Mouse (Mus musculus): Measurements from ENCODE around the gene Hephl1. TPM values are rescaled to one million over a fixed set of nuclear protein-coding genes. Genes with fewer than 3 reads are reported as not detected.

The Hephl1 gene
- polyA plus RNA-seq (2015; fragmentation: Nextera tagmentation; extraction: Ambion mirVana): not detected in 2 replicates

GRCm38 (mm10) chr9:15112008-15112407 is at the start of gene Hephl1:
Gene Hephl1, minus strand, starts transcription at chr9:15112108.
- Histone ChIP-seq H3K9ac (ENCODE audit: low read length) (no peak within 1 kb of the TSS), H3K27ac (ENCODE audit: low read length) (no peak within 1 kb of the TSS), H3K4me1 (ENCODE audit: control insufficient read depth, insufficient read depth, low read length) (no peaks in the 10 kb centered on the region), H3K4me3 (ENCODE audit: low read length) (no peak within 1 kb of the TSS), H3K4me2 (ENCODE audit: low read depth, low read length) (no peak within 1 kb of the TSS), H3K27me3 (ENCODE audit: control insufficient read depth, insufficient read depth, low read length) (no peaks in the 10 kb centered on the region), H3K9me3 (replicated peaks; ENCODE audit: control insufficient read depth, low read length) (no peaks in the 10 kb centered on the region), H3K36me3 (ENCODE audit: control insufficient read depth, insufficient read depth) (no peaks in the 10 kb centered on the region)
- no peak for ATAC-seq (replicated peaks; ENCODE audit: extremely low read depth, insufficient read depth, low FRiP score)
- 78% methylated on average over 5 of the region's 5 CpGs for WGBS

DNA sequence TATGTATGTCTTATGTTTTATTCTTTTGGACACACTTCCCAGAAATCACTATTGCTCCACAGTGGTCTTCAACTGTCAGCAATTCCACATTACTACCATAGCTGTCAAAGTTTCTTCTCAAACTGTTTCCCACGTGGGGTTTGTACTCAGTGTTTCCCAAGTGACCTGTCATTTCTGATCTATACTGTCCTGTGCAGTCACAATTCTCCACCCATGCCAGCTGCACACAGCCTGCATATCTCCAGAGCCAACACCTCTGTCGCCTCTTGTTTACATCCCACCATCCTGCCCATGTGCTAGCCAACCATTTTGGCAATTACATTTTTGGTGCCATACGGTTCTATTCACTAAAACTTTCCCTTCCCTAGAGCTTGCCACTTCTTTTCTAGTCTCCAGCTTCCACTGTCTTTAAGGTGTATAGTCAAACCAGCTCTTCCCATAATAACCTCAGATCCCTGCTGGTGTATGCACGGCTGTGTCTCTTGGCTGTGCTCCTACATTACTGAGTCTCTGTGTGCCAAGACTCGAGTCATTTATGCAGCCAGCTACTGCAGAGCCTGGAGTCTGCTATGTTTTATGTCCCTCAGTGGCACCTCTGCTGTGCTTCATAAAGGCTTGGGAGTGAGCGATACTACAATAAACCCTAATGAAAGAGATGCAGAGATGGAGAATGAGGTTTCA is 37.5 kb upstream of the Hephl1 start:
- ATAC-seq (replicated peaks; ENCODE audit: extremely low read depth, insufficient read depth, low FRiP score): no peak
- Histone ChIP-seq H3K27me3 (ENCODE audit: control insufficient read depth, insufficient read depth, low read length) (no peaks in the 10 kb centered on the region), H3K4me1 (ENCODE audit: control insufficient read depth, insufficient read depth, low read length) (no peaks in the 10 kb centered on the region), H3K9ac (ENCODE audit: low read length) (no peak overlapping the region), H3K4me2 (ENCODE audit: low read depth, low read length) (no peak overlapping the region), H3K27ac (ENCODE audit: low read length) (no peak overlapping the region), H3K9me3 (replicated peaks; ENCODE audit: control insufficient read depth, low read length) (no peaks in the 10 kb centered on the region), H3K4me3 (ENCODE audit: low read length) (no peak overlapping the region), H3K36me3 (ENCODE audit: control insufficient read depth, insufficient read depth) (no peaks in the 10 kb centered on the region)
- WGBS: 69% methylated on average over 6 of the region's 6 CpGs

DNA sequence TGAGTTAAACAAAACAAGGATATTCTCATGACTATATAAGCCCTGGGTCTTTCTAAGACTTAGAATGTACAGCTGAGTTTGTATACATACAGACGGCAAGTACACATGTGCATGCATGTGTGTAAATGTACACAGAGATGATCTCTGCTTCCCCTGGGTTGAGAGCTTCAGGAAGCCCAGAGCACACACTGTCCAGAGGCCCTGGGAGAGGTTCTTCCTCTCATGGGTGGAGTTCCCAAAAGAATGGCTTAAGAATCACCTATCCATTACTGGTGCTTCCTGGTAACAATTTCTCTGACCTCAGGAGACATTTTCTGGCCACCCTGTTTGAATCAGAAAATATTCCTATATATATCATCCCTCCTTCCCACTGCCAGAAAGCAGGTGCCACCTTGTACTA is 28.6 kb upstream of the Hephl1 start:
- H3K27me3 ChIP-seq (ENCODE audit: control insufficient read depth, insufficient read depth, low read length): no peaks in the 10 kb centered on the region
- H3K36me3 ChIP-seq (ENCODE audit: control insufficient read depth, insufficient read depth): no peaks in the 10 kb centered on the region
- 0 out of 2 replicates have a peak, but pooled peaks cover 2% of the 10 kb centered on the region for H3K9me3 ChIP-seq (replicated peaks; ENCODE audit: control insufficient read depth, low read length)
- H3K27ac ChIP-seq (ENCODE audit: low read length): no peak overlapping the region
- no peaks in the 10 kb centered on the region for H3K4me1 ChIP-seq (ENCODE audit: control insufficient read depth, insufficient read depth, low read length)
- H3K4me3 ChIP-seq (ENCODE audit: low read length): no peak overlapping the region
- H3K9ac ChIP-seq (ENCODE audit: low read length): no peak overlapping the region
- WGBS: 85% methylated on average over 1 of the region's 1 CpGs
- no peak overlapping the region for H3K4me2 ChIP-seq (ENCODE audit: low read depth, low read length)
- no peak for ATAC-seq (replicated peaks; ENCODE audit: extremely low read depth, insufficient read depth, low FRiP score)

GRCm38 (mm10) chr9:15125897-15126296 is 14.0 kb upstream of the Hephl1 start:
- 86% methylated on average over 2 of the region's 2 CpGs for WGBS
- Histone ChIP-seq H3K27me3 (ENCODE audit: control insufficient read depth, insufficient read depth, low read length) (no peaks in the 10 kb centered on the region), H3K9me3 (replicated peaks; ENCODE audit: control insufficient read depth, low read length) (no peaks in the 10 kb centered on the region), H3K4me2 (ENCODE audit: low read depth, low read length) (no peak overlapping the region), H3K9ac (ENCODE audit: low read length) (no peak overlapping the region), H3K36me3 (ENCODE audit: control insufficient read depth, insufficient read depth) (no peaks in the 10 kb centered on the region), H3K4me3 (ENCODE audit: low read length) (no peak overlapping the region), H3K4me1 (ENCODE audit: control insufficient read depth, insufficient read depth, low read length) (no peaks in the 10 kb centered on the region), H3K27ac (ENCODE audit: low read length) (no peak overlapping the region)
- no peak for ATAC-seq (replicated peaks; ENCODE audit: extremely low read depth, insufficient read depth, low FRiP score)

- 66% methylated on average over 3 of the region's 3 CpGs for WGBS
- ATAC-seq (replicated peaks; ENCODE audit: extremely low read depth, insufficient read depth, low FRiP score): no peak
Observed at GRCm38 (mm10) chr9:15122431-15122830, 10.5 kb upstream of the Hephl1 start.

DNA sequence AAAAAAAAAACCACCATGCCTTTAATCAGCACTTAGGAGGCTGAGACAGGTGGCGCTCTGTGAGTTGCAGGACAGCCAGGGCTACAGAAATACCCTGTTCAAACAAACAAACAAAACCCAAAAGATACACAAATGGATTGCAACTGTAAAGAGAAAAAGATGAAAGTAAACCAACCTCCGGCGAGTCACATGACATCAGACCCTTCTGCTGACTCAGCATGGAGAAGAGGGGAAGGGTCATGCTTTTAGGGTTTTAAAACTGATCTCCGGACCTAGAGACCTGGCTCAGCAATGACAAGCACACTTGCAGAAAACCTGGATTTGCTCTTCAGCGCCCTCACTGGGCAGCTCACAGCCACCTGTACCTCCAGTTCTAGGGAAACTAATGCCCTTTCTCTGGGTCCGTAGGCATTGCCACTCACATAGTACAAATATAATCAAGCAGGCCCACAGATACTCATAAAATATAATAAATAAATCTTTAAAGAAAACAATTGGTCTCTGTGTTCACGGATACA is 9.0 kb upstream of the Hephl1 start:
- no peaks in the 10 kb centered on the region for H3K9me3 ChIP-seq (replicated peaks; ENCODE audit: control insufficient read depth, low read length)
- H3K4me3 ChIP-seq (ENCODE audit: low read length): no peak overlapping the region
- H3K36me3 ChIP-seq (ENCODE audit: control insufficient read depth, insufficient read depth): no peaks in the 10 kb centered on the region
- H3K4me2 ChIP-seq (ENCODE audit: low read depth, low read length): no peak overlapping the region
- no peak overlapping the region for H3K27ac ChIP-seq (ENCODE audit: low read length)
- H3K9ac ChIP-seq (ENCODE audit: low read length): no peak overlapping the region
- H3K27me3 ChIP-seq (ENCODE audit: control insufficient read depth, insufficient read depth, low read length): no peaks in the 10 kb centered on the region
- 41% methylated on average over 7 of the region's 7 CpGs for WGBS
- no peaks in the 10 kb centered on the region for H3K4me1 ChIP-seq (ENCODE audit: control insufficient read depth, insufficient read depth, low read length)
- no peak for ATAC-seq (replicated peaks; ENCODE audit: extremely low read depth, insufficient read depth, low FRiP score)

More at GRCm38 (mm10) chr9:15122431-15122830, 10.5 kb upstream of the Hephl1 start:
- no peak overlapping the region for H3K27ac ChIP-seq (ENCODE audit: low read length)
- no peaks in the 10 kb centered on the region for H3K36me3 ChIP-seq (ENCODE audit: control insufficient read depth, insufficient read depth)
- H3K4me1 ChIP-seq (ENCODE audit: control insufficient read depth, insufficient read depth, low read length): no peaks in the 10 kb centered on the region
- H3K9ac ChIP-seq (ENCODE audit: low read length): no peak overlapping the region
- H3K27me3 ChIP-seq (ENCODE audit: control insufficient read depth, insufficient read depth, low read length): no peaks in the 10 kb centered on the region
- no peaks in the 10 kb centered on the region for H3K9me3 ChIP-seq (replicated peaks; ENCODE audit: control insufficient read depth, low read length)
- H3K4me2 ChIP-seq (ENCODE audit: low read depth, low read length): no peak overlapping the region
- no peak overlapping the region for H3K4me3 ChIP-seq (ENCODE audit: low read length)

DNA sequence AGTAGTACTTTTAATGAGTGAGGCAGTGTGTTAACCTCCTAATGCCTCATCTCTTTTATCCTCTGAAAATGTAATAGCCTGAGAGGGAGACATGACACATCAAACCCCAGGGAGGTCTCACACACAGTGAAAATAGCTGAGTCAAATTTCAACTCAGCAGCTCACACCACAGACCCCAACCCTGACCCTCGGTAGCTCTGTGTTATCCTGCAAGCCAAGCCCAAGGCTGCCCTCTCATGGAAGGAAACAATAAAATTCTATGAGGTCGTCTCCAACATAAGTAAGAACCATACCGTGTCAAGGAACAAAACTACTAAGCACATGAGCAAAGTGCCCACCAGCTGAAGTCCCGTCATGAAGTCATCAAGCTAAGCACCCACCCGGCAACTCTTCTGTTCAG is 8.3 kb upstream of the Hephl1 start:
- H3K36me3 ChIP-seq (ENCODE audit: control insufficient read depth, insufficient read depth): no peaks in the 10 kb centered on the region
- ATAC-seq (replicated peaks; ENCODE audit: extremely low read depth, insufficient read depth, low FRiP score): no peak
- no peak overlapping the region for H3K9ac ChIP-seq (ENCODE audit: low read length)
- H3K27me3 ChIP-seq (ENCODE audit: control insufficient read depth, insufficient read depth, low read length): no peaks in the 10 kb centered on the region
- H3K4me2 ChIP-seq (ENCODE audit: low read depth, low read length): no peak overlapping the region
- no peaks in the 10 kb centered on the region for H3K4me1 ChIP-seq (ENCODE audit: control insufficient read depth, insufficient read depth, low read length)
- WGBS: 46% methylated on average over 5 of the region's 5 CpGs
- H3K4me3 ChIP-seq (ENCODE audit: low read length): no peak overlapping the region
- H3K27ac ChIP-seq (ENCODE audit: low read length): no peak overlapping the region
- no peaks in the 10 kb centered on the region for H3K9me3 ChIP-seq (replicated peaks; ENCODE audit: control insufficient read depth, low read length)

DNA sequence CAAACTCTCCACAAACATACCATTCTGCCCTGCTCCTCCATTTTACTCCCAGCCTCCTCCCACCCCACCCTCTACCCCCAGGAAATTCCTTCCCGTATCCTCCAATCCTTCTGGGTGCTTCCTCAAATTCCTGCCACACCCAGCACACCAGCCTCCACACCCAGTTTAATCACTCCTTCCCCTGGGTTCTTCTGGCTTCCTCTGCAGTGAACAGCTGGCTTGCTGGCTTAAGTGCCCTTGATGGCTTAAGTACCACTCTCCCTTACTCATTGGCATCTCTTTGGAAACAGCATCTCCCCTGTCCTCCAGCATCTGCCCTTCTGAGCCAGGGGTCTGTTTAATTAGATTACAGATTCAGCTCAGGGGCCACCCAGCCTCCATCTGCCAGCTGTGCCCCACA is 7.6 kb upstream of the Hephl1 start:
- H3K27me3 ChIP-seq (ENCODE audit: control insufficient read depth, insufficient read depth, low read length): no peaks in the 10 kb centered on the region
- no peaks in the 10 kb centered on the region for H3K9me3 ChIP-seq (replicated peaks; ENCODE audit: control insufficient read depth, low read length)
- H3K9ac ChIP-seq (ENCODE audit: low read length): no peak overlapping the region
- H3K4me1 ChIP-seq (ENCODE audit: control insufficient read depth, insufficient read depth, low read length): no peaks in the 10 kb centered on the region
- no peak overlapping the region for H3K4me3 ChIP-seq (ENCODE audit: low read length)
- no peaks in the 10 kb centered on the region for H3K36me3 ChIP-seq (ENCODE audit: control insufficient read depth, insufficient read depth)
- no peak overlapping the region for H3K27ac ChIP-seq (ENCODE audit: low read length)
- no peak overlapping the region for H3K4me2 ChIP-seq (ENCODE audit: low read depth, low read length)
- no peak for ATAC-seq (replicated peaks; ENCODE audit: extremely low read depth, insufficient read depth, low FRiP score)
- 29% methylated on average over 1 of the region's 1 CpGs for WGBS

GRCm38 (mm10) chr9:15116165-15116564 is 4.3 kb upstream of the Hephl1 start:
- H3K9ac ChIP-seq (ENCODE audit: low read length): no peak overlapping the region
- no peak overlapping the region for H3K4me2 ChIP-seq (ENCODE audit: low read depth, low read length)
- ATAC-seq (replicated peaks; ENCODE audit: extremely low read depth, insufficient read depth, low FRiP score): no peak
- no peaks in the 10 kb centered on the region for H3K4me1 ChIP-seq (ENCODE audit: control insufficient read depth, insufficient read depth, low read length)
- no peaks in the 10 kb centered on the region for H3K9me3 ChIP-seq (replicated peaks; ENCODE audit: control insufficient read depth, low read length)
- H3K36me3 ChIP-seq (ENCODE audit: control insufficient read depth, insufficient read depth): no peaks in the 10 kb centered on the region
- WGBS: 76% methylated on average over 2 of the region's 2 CpGs
- H3K4me3 ChIP-seq (ENCODE audit: low read length): no peak overlapping the region
- no peaks in the 10 kb centered on the region for H3K27me3 ChIP-seq (ENCODE audit: control insufficient read depth, insufficient read depth, low read length)
- H3K27ac ChIP-seq (ENCODE audit: low read length): no peak overlapping the region
